Mouse (Mus musculus): ENCODE results near the gene Snu13.

Gene Snu13

DNA sequence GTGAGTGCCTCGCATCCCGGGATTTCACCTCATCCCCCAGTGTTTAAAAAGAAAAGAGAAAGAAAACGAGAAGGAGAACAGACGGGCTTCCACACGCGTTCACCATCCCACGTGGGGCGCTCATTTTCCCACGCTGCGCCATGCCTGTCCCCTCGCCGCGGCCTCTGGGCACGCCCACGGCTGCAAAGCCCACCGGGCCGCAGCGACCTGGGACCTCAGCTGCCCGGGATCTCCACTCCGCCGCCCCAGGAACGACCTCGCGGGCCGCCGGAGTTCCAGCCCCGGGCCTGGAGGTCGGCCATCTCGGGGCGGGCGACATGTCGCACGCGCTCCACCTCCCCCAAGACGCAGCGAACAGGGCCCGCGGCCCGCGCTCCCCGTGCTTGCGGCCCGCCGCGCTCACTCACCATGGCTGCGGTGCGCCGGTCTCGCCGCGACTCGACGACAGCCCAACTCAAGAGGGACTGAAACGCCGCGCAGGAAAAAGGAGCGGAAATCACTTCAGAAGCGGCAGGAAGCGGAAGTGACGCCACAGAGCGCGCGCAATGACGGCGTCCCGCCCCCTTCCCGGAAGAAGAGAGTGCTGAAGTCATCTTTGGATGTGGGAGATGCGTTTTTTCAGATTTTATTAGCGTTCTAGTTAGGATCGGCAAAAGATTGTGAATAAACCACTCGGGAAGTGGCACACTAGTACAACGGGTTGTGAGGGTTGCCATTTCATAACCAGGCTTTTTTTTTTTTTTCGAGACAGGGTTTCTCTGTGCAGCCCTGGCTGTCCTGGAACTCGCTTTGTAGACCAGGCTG lies at the start of gene Snu13:
Snu13 (minus strand) TSS at position 519 of the 804 bp plus-strand sequence.
- peak; percentile 91 for DNase-seq

- DNase-seq: no peak
Measured at GRCm38 (mm10) chr15:82091061-82091460, 43.7 kb upstream of the Snu13 start.

- peak; percentile 11 for DNase-seq
Measured at GRCm38 (mm10) chr15:82087266-82087665, 39.9 kb upstream of the Snu13 start.

DNA sequence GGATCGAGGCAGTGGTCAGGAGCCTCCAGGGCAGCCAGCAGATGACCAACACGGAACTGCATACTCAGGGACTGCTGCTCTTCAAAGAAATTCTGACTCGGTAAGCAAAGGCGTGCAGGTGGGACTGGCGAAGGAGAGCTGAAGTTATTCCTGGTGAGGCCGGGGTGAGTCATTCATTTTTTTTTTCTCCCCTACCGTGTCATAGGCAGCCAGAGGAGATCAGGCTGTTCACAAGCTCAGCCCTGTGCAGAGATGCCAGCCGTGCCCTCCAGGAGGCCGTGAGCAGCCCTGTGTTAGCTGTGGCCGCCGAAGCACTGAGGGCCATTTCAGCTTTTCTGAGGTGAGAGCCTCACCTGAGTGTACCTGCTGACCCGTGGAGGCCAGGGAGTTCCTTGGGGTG lies 38.7 kb upstream of the Snu13 start:
- DNase-seq: no peak

- DNase-seq: no peak
Measured at GRCm38 (mm10) chr15:82085606-82086005, 38.2 kb upstream of the Snu13 start.

DNA sequence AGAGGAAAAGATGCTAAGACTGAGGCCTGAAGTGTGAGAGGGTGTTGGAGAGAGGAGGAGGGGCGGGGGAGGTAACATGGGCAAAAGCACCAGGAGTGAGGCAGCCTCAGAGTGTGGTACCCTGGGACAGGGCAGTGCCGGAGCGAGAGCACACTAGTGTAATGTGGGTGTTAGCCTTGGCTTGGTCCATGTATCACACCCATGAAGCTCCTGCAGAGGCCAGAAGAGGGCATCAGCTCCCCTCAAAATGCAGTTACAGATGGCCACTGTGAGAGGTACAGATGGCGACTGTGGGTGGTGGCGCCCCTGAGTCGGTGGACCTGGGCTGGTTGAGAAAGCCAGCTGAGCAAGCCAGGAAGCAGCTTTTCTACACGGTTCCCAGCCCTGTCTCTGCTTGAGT lies 33.8 kb upstream of the Snu13 start:
- DNase-seq: peak; percentile 9

- DNase-seq: no peak
Measured at GRCm38 (mm10) chr15:82079883-82080282, 32.5 kb upstream of the Snu13 start.

GRCm38 (mm10) chr15:82073490-82073889 lies 26.1 kb upstream of the Snu13 start:
- no peak for DNase-seq

GRCm38 (mm10) chr15:82071816-82072469 lies 24.5 kb upstream of the Snu13 start:
- DNase-seq: no peak

DNA sequence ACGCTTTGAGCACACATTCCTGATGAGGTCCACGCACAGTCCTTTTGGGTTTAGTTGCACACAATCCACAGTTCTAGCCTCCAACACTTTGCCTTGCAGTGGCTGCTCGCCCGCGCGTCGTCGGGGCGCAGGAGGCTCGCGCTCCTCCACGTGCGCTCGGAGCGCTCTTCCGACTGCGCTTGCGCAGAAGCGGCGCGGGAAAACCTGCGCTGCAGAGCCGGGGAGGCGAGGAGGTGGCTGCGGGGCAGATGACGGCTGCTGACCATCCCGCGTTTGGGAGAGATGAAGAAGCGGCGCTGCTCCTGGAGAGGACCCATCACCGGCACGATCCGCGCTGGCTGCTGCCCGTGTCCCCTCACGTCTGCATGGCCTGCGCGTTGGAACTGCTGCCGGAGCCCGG lies 22.5 kb upstream of the Snu13 start, which contains the start of gene Mei1:
Mei1 (plus strand) TSS at position 99 of the 400 bp plus-strand sequence.
- peak; percentile 23 for DNase-seq

- DNase-seq: peak; percentile 62
Measured at GRCm38 (mm10) chr15:82065511-82065910, 18.1 kb upstream of the Snu13 start.

DNA sequence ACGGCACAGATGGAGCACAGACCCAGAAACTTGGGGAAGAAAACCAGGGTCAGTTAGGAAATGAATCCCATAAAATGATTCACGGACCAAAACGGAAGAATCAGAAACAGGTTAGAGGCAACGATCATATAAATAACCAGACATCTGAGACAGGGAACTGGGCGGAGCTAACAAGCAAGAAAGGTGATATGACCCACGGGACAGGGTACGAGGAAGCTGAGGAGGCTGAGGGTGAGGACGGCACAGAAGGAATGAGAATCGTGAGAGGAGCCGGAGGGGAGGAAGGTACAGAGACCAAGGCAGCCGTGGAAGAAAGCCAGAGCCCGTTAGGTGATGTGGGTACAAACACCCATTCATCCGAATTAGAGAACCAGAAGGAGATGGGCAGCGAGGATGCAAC lies 16.5 kb upstream of the Snu13 start:
- DNase-seq: no peak

DNA sequence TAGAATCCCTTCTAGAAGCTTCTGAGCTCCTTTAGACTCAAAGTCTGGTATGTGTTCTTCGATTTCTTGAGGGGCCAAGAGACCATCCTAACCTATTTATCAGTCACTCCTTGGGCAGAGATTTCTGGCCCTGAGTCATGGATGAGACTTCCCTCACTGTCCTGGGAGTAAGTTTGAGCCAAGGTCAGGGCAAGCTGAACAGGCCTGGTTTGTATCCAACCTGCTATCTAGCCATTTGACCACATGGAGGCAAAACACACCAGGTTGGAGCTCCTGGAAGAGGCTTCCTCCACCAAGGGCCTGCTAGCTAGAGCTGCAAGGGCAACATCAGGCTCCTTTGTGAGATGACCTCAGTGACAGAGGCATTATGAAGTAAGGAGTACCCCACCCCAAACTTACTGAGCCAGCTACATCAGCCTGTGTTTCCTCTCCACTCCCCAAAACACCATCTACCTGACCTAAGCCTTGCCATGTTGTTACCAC lies 11.4 kb upstream of the Snu13 start, which contains the start of gene 4930407I10Rik:
4930407I10Rik (plus strand) TSS at position 433 of the 483 bp plus-strand sequence.
- no peak for DNase-seq

- DNase-seq: no peak
Measured at GRCm38 (mm10) chr15:82052544-82052943, 5.1 kb upstream of the Snu13 start.

DNA sequence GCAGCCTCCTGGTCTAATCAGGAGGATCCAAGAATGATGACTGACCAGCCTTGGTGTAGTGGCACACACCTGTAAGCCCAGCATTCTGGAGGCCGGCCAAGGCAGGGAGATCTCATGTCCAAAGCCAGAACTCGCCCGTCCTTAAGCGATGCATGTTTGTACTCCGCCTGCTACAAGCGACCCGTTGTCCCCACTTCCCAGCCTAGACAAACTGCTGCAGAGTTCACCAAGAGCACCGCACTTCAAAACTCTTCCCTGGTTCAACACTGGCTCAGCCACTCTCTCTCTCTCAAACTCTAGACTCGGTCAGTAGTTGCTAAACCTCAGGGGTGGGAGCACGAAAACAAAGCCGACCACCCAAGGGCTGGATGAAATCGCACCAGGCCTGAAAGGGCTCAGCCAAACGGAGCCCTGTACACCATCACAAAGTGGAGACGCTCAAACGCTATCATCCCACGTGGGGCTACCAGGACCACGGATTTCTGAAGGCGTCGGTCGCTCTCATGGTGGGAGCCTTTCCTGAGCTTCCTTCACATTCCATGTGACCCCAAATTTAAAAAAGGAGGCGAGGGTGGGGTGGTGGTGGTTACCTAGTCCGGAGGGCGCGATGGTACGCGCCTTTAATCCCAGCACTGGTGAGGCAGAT lies 1.0 kb downstream of the Snu13 start:
- DNase-seq: no peak

GRCm38 (mm10) chr15:82044166-82044784 lies 3.1 kb downstream of the Snu13 start:
- no peak for DNase-seq

- DNase-seq: peak; percentile 42
Measured at GRCm38 (mm10) chr15:82040650-82041049, 6.7 kb downstream of the Snu13 start.

- peak; percentile 14 for DNase-seq
Measured at GRCm38 (mm10) chr15:82035904-82036689, 11.3 kb downstream of the Snu13 start.

DNA sequence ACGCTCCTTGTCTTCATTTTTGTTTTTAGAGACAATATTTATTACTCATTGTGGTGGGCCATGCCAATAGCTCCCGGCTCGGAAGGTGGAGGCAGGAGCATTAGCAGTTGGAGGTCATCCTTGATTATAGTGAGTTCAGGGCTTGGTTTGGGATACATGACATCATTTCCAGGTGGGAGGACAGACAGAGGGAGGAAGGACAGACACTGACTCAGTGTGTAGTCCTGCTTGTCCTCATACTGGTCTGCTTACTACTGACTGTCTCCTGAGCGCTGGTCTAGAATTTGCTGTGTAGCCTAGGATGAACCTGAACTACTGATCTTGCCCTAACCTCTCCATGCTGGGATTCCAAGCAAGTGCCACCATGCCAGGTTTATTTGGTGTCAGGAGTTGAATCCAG lies 13.6 kb downstream of the Snu13 start, which contains the start of gene Desi1:
Desi1 (minus strand) TSS at position 101 of the 400 bp plus-strand sequence.
- no peak for DNase-seq

DNA sequence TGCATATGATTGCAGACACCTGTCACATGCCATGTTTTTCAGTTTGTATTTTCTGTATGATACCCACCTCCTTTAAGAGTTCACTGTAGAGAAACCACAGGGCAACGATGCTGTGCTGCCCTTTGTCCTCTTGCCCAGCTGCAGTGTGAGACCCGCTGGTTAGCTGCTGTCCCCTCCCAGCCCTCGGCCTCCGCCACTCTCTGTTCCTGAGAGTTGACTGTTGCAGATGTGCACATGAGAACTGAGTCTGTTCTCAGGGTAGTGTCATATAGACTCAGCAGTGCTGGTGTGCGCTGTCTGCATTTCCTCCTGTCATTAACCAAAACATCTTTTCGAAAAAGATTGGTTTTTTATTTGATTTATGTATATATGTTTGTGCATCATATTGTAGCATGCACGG lies 15.0 kb downstream of the Snu13 start:
- DNase-seq: no peak

GRCm38 (mm10) chr15:82027726-82028125 lies 19.7 kb downstream of the Snu13 start:
- DNase-seq: no peak

DNA sequence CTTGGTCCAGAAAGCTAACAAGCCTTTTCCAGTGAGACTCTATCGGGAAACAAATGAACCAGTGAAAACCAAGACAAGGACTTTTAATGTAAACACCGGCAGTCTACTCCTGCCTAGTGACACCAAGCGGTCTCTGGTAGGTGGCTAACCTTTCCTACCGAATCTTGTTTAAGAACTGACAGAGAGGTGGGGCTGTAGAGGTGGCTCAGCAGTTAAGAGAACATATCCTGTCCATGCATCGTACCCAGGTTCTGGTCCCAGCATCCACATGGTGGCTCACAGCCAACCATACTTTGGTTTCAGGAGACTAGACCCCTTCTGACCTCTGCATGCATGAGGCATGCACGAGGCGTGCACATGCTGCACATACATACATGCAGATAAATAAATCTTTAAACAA lies 20.1 kb downstream of the Snu13 start:
- DNase-seq: no peak
